Mouse (Mus musculus) spleen, adult 2 months (tissue): ENCODE results near the gene Clptm1.
A peak's percentile ranks its signal among the peaks of the same experiment; 100 is the strongest.

ENCODE experiments used
- CTCF ChIP-seq: fragments of 200-500 bp; IDR thresholded peaks from 2 replicates; pipeline ENCODE4 v1.5.1; 2011; ENCODE audit warnings: mild to moderate bottlenecking, inconsistent platforms; ENCODE audit not compliant: insufficient read depth, insufficient read length, insufficient replicate concordance; ENCODE audit errors: extremely low read depth
- POLR2A ChIP-seq: fragments of 200-500 bp; IDR thresholded peaks from 2 replicates; pipeline ENCODE4 v1.6.1; 2011; ENCODE audit warnings: low read depth, low read length, inconsistent platforms

- TF ChIP-seq POLR2A (no peak), CTCF (peak; percentile 20; the same call in 1 of the 2 replicates)
Observed at GRCm38 (mm10) chr7:19589207-19589606, 75.6 kb downstream of the Clptm1 start.
